Mouse (Mus musculus) layer of hippocampus, adult 11-12 months (tissue): ENCODE measurements at regions not wholly inside any gene's neighbourhood (a gene's known extent, or its start where the extent isn't known, plus 50 kb on each side); places are given as distances from the start of the nearest gene placed in this dataset.

Source experiments
- DNase-seq: peaks from one replicate; pipeline ENCODE4 v3.0.0; 2022; ENCODE audit warnings: low spot score

DNA sequence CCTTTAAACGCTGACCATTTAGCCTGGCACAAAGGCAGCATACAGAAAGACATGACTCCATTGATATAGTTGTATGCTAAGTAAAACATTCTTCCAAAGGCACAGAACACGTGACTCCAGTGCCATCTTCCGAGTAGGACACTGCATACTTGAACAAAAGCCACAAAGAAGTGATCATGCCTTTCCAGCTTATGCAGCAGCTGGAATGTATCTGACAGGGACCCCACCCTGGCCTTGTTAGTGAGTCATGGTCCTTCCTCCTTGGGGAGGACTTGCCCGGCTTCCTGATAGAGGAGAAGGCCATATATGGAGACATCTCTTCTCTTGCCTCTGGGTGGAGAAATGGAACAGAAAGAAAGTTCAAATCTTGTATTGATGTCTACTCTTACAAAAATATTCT lies 749.8 kb downstream of the Inhba start:
- DNase-seq, result no peak

DNA sequence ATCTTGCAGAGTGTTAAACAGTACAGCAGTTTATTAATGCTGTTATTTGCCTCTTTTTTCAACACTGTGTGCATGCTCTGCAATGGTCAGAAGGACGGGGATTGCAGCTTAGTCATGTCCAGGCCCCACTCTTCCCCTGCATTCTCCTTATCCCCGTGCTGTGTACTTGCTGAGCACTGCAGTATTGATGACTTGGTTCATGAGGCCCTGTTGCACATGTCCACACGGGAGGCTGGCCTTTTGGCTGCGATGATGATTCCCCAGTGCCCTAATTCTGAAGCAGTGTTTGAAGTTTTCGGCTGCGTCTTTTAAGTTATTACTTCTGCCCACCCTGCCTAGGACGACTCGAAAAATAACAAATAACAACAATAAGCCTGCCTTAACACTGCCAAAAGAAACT lies 750.7 kb downstream of the Inhba start:
- no peak for DNase-seq

GRCm38 (mm10) chr13:16762727-16763512 lies 751.3 kb downstream of the Inhba start:
- no peak for DNase-seq

- peak; percentile 60 for DNase-seq
Observed at GRCm38 (mm10) chr13:16763746-16764145, 752.1 kb downstream of the Inhba start.

- DNase-seq, result no peak
Observed at GRCm38 (mm10) chr13:16769409-16769808, 757.8 kb downstream of the Inhba start.

GRCm38 (mm10) chr13:16769848-16770422 lies 758.3 kb downstream of the Inhba start:
- no peak for DNase-seq

GRCm38 (mm10) chr13:16771845-16772244 lies 760.2 kb downstream of the Inhba start:
- no peak for DNase-seq

- no peak for DNase-seq
Observed at GRCm38 (mm10) chr13:16805560-16805959, 793.9 kb downstream of the Inhba start.
